Mouse (Mus musculus) cerebellum, adult 2 months (tissue): ENCODE measurements at regions not wholly inside any gene's neighbourhood (a gene's known extent, or its start where the extent isn't known, plus 50 kb on each side); places are given as distances from the start of the nearest gene placed in this dataset.

Experiments used
- CTCF ChIP-seq: fragments of 200-500 bp; IDR thresholded peaks from 2 replicates; pipeline ENCODE4 v1.5.1; 2011; ENCODE audit warnings: low read depth, mild to moderate bottlenecking, control low read depth, low read length, moderate library complexity, borderline replicate concordance; ENCODE audit not compliant: insufficient read depth
- POLR2A ChIP-seq: fragments of 200-500 bp; IDR thresholded peaks from 2 replicates; pipeline ENCODE4 v1.6.1; 2011; ENCODE audit warnings: low read length, control low read depth, borderline replicate concordance; ENCODE audit not compliant: insufficient read depth

- TF ChIP-seq POLR2A (no peak), CTCF (no peak)
Measured at GRCm38 (mm10) chr9:61670986-61671385, 243.4 kb downstream of the Rplp1 start.
